Mouse (Mus musculus): ENCODE results near the gene Tex2. TPM values are rescaled to one million over a fixed set of nuclear protein-coding genes. Genes with fewer than 3 reads are reported as not detected.

Gene Tex2
- total and polyA plus RNA-seq, 3 experiments: 4.0 to 5.0 (median 4.5) TPM

GRCm38 (mm10) chr11:106477505-106478160 is 135.6 kb downstream of the Tex2 start:
- H3K27ac ChIP-seq (ENCODE audit: insufficient read depth, low read depth): peak overlapping the region; percentile 49

GRCm38 (mm10) chr11:106475309-106475708 is 137.9 kb downstream of the Tex2 start:
- no peak overlapping the region for H3K4me3 ChIP-seq (replicated peaks in 1 of 3; ENCODE audit: low read depth in 2 of 3, low read length in 2 of 3, poor library complexity in 1 of 3)
- H3K4me2 ChIP-seq (ENCODE audit: insufficient read depth, low read depth, poor library complexity, severe bottlenecking): no peak overlapping the region
- peaks cover 3 to 5% of the 10 kb centered on the region in 2 experiments for H3K36me3 ChIP-seq (replicated peaks in 1 of 2; ENCODE audit: control insufficient read depth in 1 of 2, insufficient read depth in 1 of 2, low read length in 1 of 2)
- in situ Hi-C loops (cut with MboI; ENCODE audit: low pct_ligation_motif_present, low pct_unique_long_range_greater_than_20kb, low sequenced_read_pairs) (no loop called here), dilution Hi-C loops (cut with MboI; ENCODE audit: extremely low pct_ligation_motif_present, extremely low pct_unique_long_range_greater_than_20kb, low sequenced_read_pairs) (no loop called here)
- H3K9me3 ChIP-seq (replicated peaks; ENCODE audit: low read length): no peaks in the 10 kb centered on the region
- no peaks in the 10 kb centered on the region for H3K27me3 ChIP-seq (replicated peaks)
- H3K27ac ChIP-seq (ENCODE audit: insufficient read depth, low read depth): no peak overlapping the region
- peaks cover 30 to 65% of the 10 kb centered on the region in 2 experiments for H3K4me1 ChIP-seq (ENCODE audit: control insufficient read depth in 1 of 2, insufficient read depth in 2 of 2)
- no peak overlapping the region for H3K9ac ChIP-seq (ENCODE audit: insufficient read depth, low read depth)
- TF ChIP-seq TCF12 (IDR thresholded peaks at IDR 0.05; ENCODE audit: low read depth, low read length) (no peak), E2F4 (IDR thresholded peaks at IDR 0.05; ENCODE audit: insufficient replicate concordance, low read depth, low read length) (no peak), RAD21 (IDR thresholded peaks at IDR 0.05; ENCODE audit: low read depth, low read length) (no peak), POLR2AphosphoS2 (IDR thresholded peaks at IDR 0.05; ENCODE audit: low read depth, low read length) (no peak), MAX (IDR thresholded peaks at IDR 0.05; ENCODE audit: low read length) (no peak), MEF2A (IDR thresholded peaks at IDR 0.05; ENCODE audit: borderline replicate concordance, low read depth, low read length) (no peak), HCFC1 (IDR thresholded peaks at IDR 0.05; ENCODE audit: low read depth, low read length) (no peak), MYC (IDR thresholded peaks at IDR 0.05; ENCODE audit: low read depth, low read length) (no peak), NELFE (IDR thresholded peaks at IDR 0.05; ENCODE audit: low read depth, low read length) (no peak), USF2 (conservative IDR thresholded peaks at IDR 0.05; ENCODE audit: low read depth, low read length) (no peak), CHD2 (IDR thresholded peaks at IDR 0.05; ENCODE audit: low read length) (no peak), CTCF (conservative IDR thresholded peaks at IDR 0.05 in 1 of 2, IDR thresholded peaks at IDR 0.05 in 1 of 2; ENCODE audit: low read depth in 2 of 2, low read length in 2 of 2) (no peak), JUND (conservative IDR thresholded peaks at IDR 0.05; ENCODE audit: low read depth, low read length) (no peak), UBTF (IDR thresholded peaks at IDR 0.05; ENCODE audit: low read depth, low read length) (no peak), GABPA (IDR thresholded peaks at IDR 0.05; ENCODE audit: insufficient replicate concordance, low read depth, low read length) (no peak), SIN3A (IDR thresholded peaks at IDR 0.05; ENCODE audit: low read length) (no peak)
- DNase-seq (ENCODE audit: extremely low read depth): no peak
- H3K79me2 ChIP-seq (replicated peaks; ENCODE audit: control insufficient read depth, extremely low read depth, insufficient read depth, poor library complexity, severe bottlenecking): peaks cover 98% of the 10 kb centered on the region

More at GRCm38 (mm10) chr11:106477505-106478160, 135.6 kb downstream of the Tex2 start:
- TF ChIP-seq RCOR1 (conservative IDR thresholded peaks at IDR 0.05; ENCODE audit: low read depth, low read length) (no peak), ZNF384 (IDR thresholded peaks at IDR 0.05; ENCODE audit: low read depth, low read length) (peak; percentile 76), CHD2 (IDR thresholded peaks at IDR 0.05; ENCODE audit: low read length) (0 out of 2 replicates have a peak, but pooled peaks have one; percentile 23), MAX (IDR thresholded peaks at IDR 0.05; ENCODE audit: low read length) (peak; percentile 56), EP300 (IDR thresholded peaks at IDR 0.05; ENCODE audit: low read length) (0 out of 2 replicates have a peak, but pooled peaks have one; percentile 11)
- Histone ChIP-seq H3K9me3 (replicated peaks; ENCODE audit: low read length) (peaks cover 1% of the 10 kb centered on the region), H3K9ac (ENCODE audit: insufficient read depth, low read depth) (peak overlapping the region; percentile 37), H3K4me1 (ENCODE audit: control insufficient read depth in 1 of 2, insufficient read depth in 2 of 2) (peaks cover 21 to 73% of the 10 kb centered on the region in 2 experiments), H3K79me2 (replicated peaks; ENCODE audit: control insufficient read depth, extremely low read depth, insufficient read depth, poor library complexity, severe bottlenecking) (peaks cover 99% of the 10 kb centered on the region), H3K4me2 (ENCODE audit: insufficient read depth, low read depth, poor library complexity, severe bottlenecking) (peak overlapping the region; percentile 4; the same call in 1 of the 2 replicates), H3K4me3 (replicated peaks in 1 of 3; ENCODE audit: low read depth in 2 of 3, low read length in 2 of 3, poor library complexity in 1 of 3) (no peak overlapping the region), H3K27me3 (replicated peaks) (no peaks in the 10 kb centered on the region), H3K36me3 (replicated peaks in 1 of 2; ENCODE audit: control insufficient read depth in 1 of 2, insufficient read depth in 1 of 2, low read length in 1 of 2) (peaks cover 3 to 4% of the 10 kb centered on the region in 2 experiments)
- in situ Hi-C loops (cut with MboI; ENCODE audit: low pct_ligation_motif_present, low pct_unique_long_range_greater_than_20kb, low sequenced_read_pairs) (no loop called here), dilution Hi-C loops (cut with MboI; ENCODE audit: extremely low pct_ligation_motif_present, extremely low pct_unique_long_range_greater_than_20kb, low sequenced_read_pairs) (no loop called here)
- no peak for DNase-seq (ENCODE audit: extremely low read depth)

Measured in CH12.LX (cell line).